Mouse (Mus musculus) liver, adult 2 months (tissue): Measurements from ENCODE around the gene Smim17.

Source experiments
- CTCF ChIP-seq: fragments of 200-500 bp; IDR thresholded peaks from 2 replicates; pipeline ENCODE4 v1.5.1; 2011; ENCODE audit warnings: low read depth, low read length, control low read depth
- POLR2A ChIP-seq: fragments of 200-500 bp; IDR thresholded peaks from 2 replicates; pipeline ENCODE4 v1.6.1; 2011; ENCODE audit warnings: low read length, control low read depth; ENCODE audit not compliant: insufficient read depth; ENCODE audit errors: extremely low read depth

- TF ChIP-seq CTCF: no peak
- no peak for TF ChIP-seq POLR2A
These were observed 25.5 kb upstream of the Smim17 start for GRCm38 (mm10) chr7:6372993-6373392.
